Comparison of ENCODE assay signal across 8 mouse cellular contexts in the genomic region with DNA sequence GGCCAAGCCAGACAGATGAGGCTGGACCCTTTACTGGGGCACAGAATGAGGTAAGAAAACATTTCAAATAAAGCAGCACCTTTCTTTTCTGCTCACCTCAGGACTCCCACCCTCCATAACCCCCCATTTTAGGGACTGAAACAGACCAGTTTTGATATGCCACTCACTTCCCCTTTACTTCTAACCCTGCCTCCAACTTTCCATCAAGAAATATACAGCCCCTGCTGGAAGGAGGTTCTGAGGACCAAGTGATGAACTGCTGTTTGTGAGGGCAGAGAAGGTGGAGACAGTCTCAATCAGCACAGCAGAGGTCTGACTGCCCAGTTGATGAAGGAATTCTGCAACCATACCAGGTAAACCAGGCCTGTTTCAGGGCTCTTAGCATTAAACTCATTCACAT. TPM values are rescaled to one million over a fixed set of nuclear protein-coding genes. Genes with fewer than 3 reads are reported as not detected.
DNase-seq lines count a peak whose midpoint lies in the region; ATAC-seq and TF ChIP-seq lines count a peak whose summit lies in the region.
"Had no signal": no experiment of that assay in that cellular context is flagged by ENCODE, and none has a peak within 500 bp of the region (broad histone marks: within the 10 kb centered on the region; RNA-seq: fewer than 3 reads in every experiment).

No protein-coding gene starts in this region.

- peaks cover 11 to 27% of the 10 kb centered on the region in 2 experiments for H3K36me3 ChIP-seq in CH12.LX (replicated peaks in 1 of 2; ENCODE audit: control insufficient read depth in 1 of 2, insufficient read depth in 1 of 2, low read length in 1 of 2)
- H3K36me3 ChIP-seq in hindbrain, embryonic 11.5 days (ENCODE audit: control insufficient read depth, insufficient read depth, low read length), result no peaks in the 10 kb centered on the region

- DNase-seq in A20 (ENCODE audit: low read depth, low spot score), result peak; percentile 51
- DNase-seq in CH12.LX (ENCODE audit: extremely low read depth), result peak; percentile 34
- no peak for DNase-seq in hindbrain, embryonic 11.5 days (ENCODE audit: low spot score)
- no peak for DNase-seq in right cerebral cortex, postnatal 14 days
- no peak for DNase-seq in cerebellum, postnatal 14 days
- DNase-seq: kidney, postnatal 25 days had no signal

- H3K4me3 ChIP-seq in CH12.LX (replicated peaks in 1 of 3; ENCODE audit: low read depth in 2 of 3, low read length in 2 of 3, poor library complexity in 1 of 3), result peak overlapping the region in 2 of 3 experiments; percentile 88 to 98
- H3K4me3 ChIP-seq in hindbrain, embryonic 11.5 days (ENCODE audit: low read depth, low read length), result peak overlapping the region; percentile 84

- H3K4me2 ChIP-seq in CH12.LX (ENCODE audit: insufficient read depth, low read depth, poor library complexity, severe bottlenecking), result peak overlapping the region; percentile 98
- H3K4me2 ChIP-seq in hindbrain, embryonic 11.5 days (replicated peaks; ENCODE audit: low read depth, low read length), result peak overlapping the region; percentile 61

- dilution Hi-C loops in CH12.LX (cut with MboI; ENCODE audit: extremely low pct_ligation_motif_present, extremely low pct_unique_long_range_greater_than_20kb, low sequenced_read_pairs), result no loop called here

- H3K4me1 ChIP-seq in CH12.LX (ENCODE audit: control insufficient read depth in 1 of 2, insufficient read depth in 2 of 2), result peaks cover 2 to 39% of the 10 kb centered on the region in 2 experiments; a peak in 3 of 4 replicates
- H3K4me1 ChIP-seq in hindbrain, embryonic 11.5 days (replicated peaks; ENCODE audit: control insufficient read depth, insufficient read depth, low read length), result no peaks in the 10 kb centered on the region

- in situ Hi-C loops in CH12.LX (cut with MboI; ENCODE audit: low pct_ligation_motif_present, low pct_unique_long_range_greater_than_20kb, low sequenced_read_pairs), result no loop called here

- no peaks in the 10 kb centered on the region for H3K27me3 ChIP-seq in CH12.LX (replicated peaks)
- H3K27me3 ChIP-seq in hindbrain, embryonic 11.5 days (ENCODE audit: control insufficient read depth, insufficient read depth, low read length), result no peaks in the 10 kb centered on the region

- no peak for TF ChIP-seq RAD21 in CH12.LX (IDR thresholded peaks at IDR 0.05; ENCODE audit: low read depth, low read length)

- H3K27ac ChIP-seq in CH12.LX (ENCODE audit: insufficient read depth, low read depth), result no peak overlapping the region
- H3K27ac ChIP-seq in hindbrain, embryonic 11.5 days (ENCODE audit: low read depth, low read length), result no peak overlapping the region

- peaks cover 34% of the 10 kb centered on the region for H3K79me2 ChIP-seq in CH12.LX (replicated peaks; ENCODE audit: control insufficient read depth, extremely low read depth, insufficient read depth, poor library complexity, severe bottlenecking)

- no peaks in the 10 kb centered on the region for H3K9me3 ChIP-seq in CH12.LX (replicated peaks; ENCODE audit: low read length)
- H3K9me3 ChIP-seq in hindbrain, embryonic 11.5 days (ENCODE audit: control insufficient read depth, low read length), result no peaks in the 10 kb centered on the region

- H3K9ac ChIP-seq in CH12.LX (ENCODE audit: insufficient read depth, low read depth), result peak overlapping the region; percentile 13; the same call in 1 of the 2 replicates
- H3K9ac ChIP-seq in hindbrain, embryonic 11.5 days (ENCODE audit: low read depth, low read length), result no peak overlapping the region

- TF ChIP-seq EP300 in CH12.LX (IDR thresholded peaks at IDR 0.05; ENCODE audit: low read length), result no peak

- no peak for ATAC-seq in hindbrain, embryonic 11.5 days (ENCODE audit: low FRiP score)
- ATAC-seq in megakaryocyte progenitor cell, adult 5-6 weeks (replicated peaks; ENCODE audit: poor library complexity), result peak; percentile 14
- no peak for ATAC-seq in erythroid progenitor cell, adult 5-6 weeks (replicated peaks; ENCODE audit: low FRiP score, poor library complexity, severe bottlenecking)

- no peak for TF ChIP-seq POLR2A in CH12.LX (IDR thresholded peaks at IDR 0.05; ENCODE audit: low read depth, low read length)

- TF ChIP-seq CTCF in CH12.LX (conservative IDR thresholded peaks at IDR 0.05 in 1 of 2, IDR thresholded peaks at IDR 0.05 in 1 of 2; ENCODE audit: low read depth in 2 of 2, low read length in 2 of 2), result no peak

TF ChIP-seq in CH12.LX, 34 proteins besides CTCF, POLR2A, EP300 and RAD21:
- TF ChIP-seq CHD2 (IDR thresholded peaks at IDR 0.05; ENCODE audit: low read length) (no peak), SMC3 (IDR thresholded peaks at IDR 0.05; ENCODE audit: low read depth, low read length) (no peak), POLR2AphosphoS2 (IDR thresholded peaks at IDR 0.05; ENCODE audit: low read depth, low read length) (no peak), USF2 (conservative IDR thresholded peaks at IDR 0.05; ENCODE audit: low read depth, low read length) (no peak), MYC (IDR thresholded peaks at IDR 0.05; ENCODE audit: low read depth, low read length) (no peak), ZKSCAN1 (IDR thresholded peaks at IDR 0.05; ENCODE audit: borderline replicate concordance, low read depth, low read length) (no peak), MXI1 (IDR thresholded peaks at IDR 0.05; ENCODE audit: low read depth, low read length) (no peak), NRF1 (IDR thresholded peaks at IDR 0.05; ENCODE audit: low read depth, low read length) (no peak), MAX (IDR thresholded peaks at IDR 0.05; ENCODE audit: low read length) (no peak), ETS1 (conservative IDR thresholded peaks at IDR 0.05; ENCODE audit: low read depth, low read length) (no peak)
TF ChIP-seq in CH12.LX: peak in this region for 0.

RNA-seq across cellular contexts. Expression of gene Atxn7l3b, which starts 1.8 kb away (rescaled TPM):
- 34.0 and 39.0 TPM in 2 replicates for total RNA-seq in CH12.LX (2012; rRNA removed)
- total RNA-seq in CH12.LX (2014; rRNA removed), result 53.8 and 56.1 TPM in 2 replicates
- 47.8 and 55.4 TPM in 2 replicates for polyA plus RNA-seq in CH12.LX (2012; ENCODE audit: insufficient read length, low read depth)
- polyA plus RNA-seq in hindbrain, embryonic 11.5 days (2014; fragmentation: Nextera tagmentation; extraction: Ambion mirVana), result 261 and 268 TPM in 2 replicates
- total RNA-seq in megakaryocyte progenitor cell, adult 5-6 weeks (2015), result 43.7 and 47.6 TPM in 2 replicates
- 49.7 and 65.3 TPM in 2 replicates for total RNA-seq in megakaryocyte progenitor cell, adult 5-6 weeks (2017)
- total RNA-seq in erythroid progenitor cell, adult 5-6 weeks (2015; ENCODE audit: low replicate concordance), result 20.5 and 22.6 TPM in 2 replicates
- total RNA-seq in erythroid progenitor cell, adult 5-6 weeks (2017; ENCODE audit: low replicate concordance), result 18.2 and 21.9 TPM in 2 replicates

Comparison
In these comparisons a context has a peak if more than half of its experiments do, and no peak if none do; other contexts are left out.
1. DNase-seq: peak in A20 (single experiment) and CH12.LX (single experiment); none in hindbrain, embryonic 11.5 days (single experiment), right cerebral cortex, postnatal 14 days (single experiment) and cerebellum, postnatal 14 days (0 of 2).